Mouse (Mus musculus) embryonic facial prominence, embryonic 11.5 days (tissue): ENCODE measurements around the gene Syne3. TPM values are rescaled to one million over a fixed set of nuclear protein-coding genes. Genes with fewer than 3 reads are reported as not detected.
A peak's percentile ranks its signal among the peaks of the same experiment; 100 is the strongest.

Experiments used
- ATAC-seq: fragments of 200-750 bp; cut with Nextera tagmentation; replicated peaks from 2 replicates; pipeline ENCODE4 v1.8.0; 2017; ENCODE audit warnings: low read depth; ENCODE audit not compliant: insufficient number of reproducible peaks, low FRiP score, low TSS enrichment
- DNase-seq: peaks from one replicate; pipeline ENCODE4 v3.0.0-alpha.2; 2015; ENCODE audit warnings: low spot score
- H3K27ac ChIP-seq: fragments of 300-500 bp; sonication (generic); replicated peaks from 2 replicates; pipeline ENCODE4 v1.5.1; 2014; ENCODE audit warnings: mild to moderate bottlenecking, low read depth, low read length, control low read depth
- H3K27me3 ChIP-seq: fragments of 300-500 bp; sonication (generic); 2 replicates; pipeline ENCODE4 v1.6.1; 2014; ENCODE audit warnings: mild to moderate bottlenecking, low read length, moderate library complexity, mixed read lengths; ENCODE audit not compliant: control insufficient read depth, insufficient read depth
- H3K36me3 ChIP-seq: fragments of 300-500 bp; sonication (generic); replicated peaks from 2 replicates; pipeline ENCODE4 v1.6.1; 2014; ENCODE audit warnings: low read depth, mild to moderate bottlenecking, low read length, moderate library complexity, mixed read lengths; ENCODE audit not compliant: control insufficient read depth, insufficient read depth
- H3K4me1 ChIP-seq: fragments of 300-500 bp; sonication (generic); 2 replicates; pipeline ENCODE4 v1.6.1; 2014; ENCODE audit warnings: low read length, mixed read lengths; ENCODE audit not compliant: control insufficient read depth, insufficient read depth
- H3K4me2 ChIP-seq: fragments of 300-500 bp; sonication (generic); 2 replicates; pipeline ENCODE4 v1.6.1; 2014; ENCODE audit warnings: low read depth, mild to moderate bottlenecking, control low read depth, low read length, moderate library complexity
- H3K4me3 ChIP-seq: fragments of 300-500 bp; sonication (generic); 2 replicates; pipeline ENCODE4 v1.5.1; 2014; ENCODE audit warnings: low read depth, low read length, control low read depth
- H3K9ac ChIP-seq: fragments of 300-500 bp; sonication (generic); replicated peaks from 2 replicates; pipeline ENCODE4 v1.6.1; 2014; ENCODE audit warnings: mild to moderate bottlenecking, control low read depth, low read length
- H3K9me3 ChIP-seq: fragments of 300-500 bp; sonication (generic); replicated peaks from 2 replicates; pipeline ENCODE4 v1.6.1; 2016; ENCODE audit warnings: mild to moderate bottlenecking, low read length, inconsistent platforms, mixed read lengths; ENCODE audit not compliant: control insufficient read depth
- WGBS: fragments of 180-500 bp; shearing (Covaris S2); extraction: QIAGEN DNeasy Blood & Tissue Kit; methylation state at CpG from one replicate; pipeline ENCODE4 v1.1.7; 2014; 5-methylcytosine and 5-hydroxymethylcytosine counted together
- polyA plus RNA-seq: library from polyadenylated mRNA; unstranded; fragments of >200 nt; fragmentation: Nextera tagmentation; extraction: Ambion mirVana; gene quantifications from 2 replicates; pipeline ENCODE4 v1.2.1, GENCODE M21; 2014

The Syne3 gene
- polyA plus RNA-seq, 1 experiment from 2014 or later = 0.39 TPM

DNA sequence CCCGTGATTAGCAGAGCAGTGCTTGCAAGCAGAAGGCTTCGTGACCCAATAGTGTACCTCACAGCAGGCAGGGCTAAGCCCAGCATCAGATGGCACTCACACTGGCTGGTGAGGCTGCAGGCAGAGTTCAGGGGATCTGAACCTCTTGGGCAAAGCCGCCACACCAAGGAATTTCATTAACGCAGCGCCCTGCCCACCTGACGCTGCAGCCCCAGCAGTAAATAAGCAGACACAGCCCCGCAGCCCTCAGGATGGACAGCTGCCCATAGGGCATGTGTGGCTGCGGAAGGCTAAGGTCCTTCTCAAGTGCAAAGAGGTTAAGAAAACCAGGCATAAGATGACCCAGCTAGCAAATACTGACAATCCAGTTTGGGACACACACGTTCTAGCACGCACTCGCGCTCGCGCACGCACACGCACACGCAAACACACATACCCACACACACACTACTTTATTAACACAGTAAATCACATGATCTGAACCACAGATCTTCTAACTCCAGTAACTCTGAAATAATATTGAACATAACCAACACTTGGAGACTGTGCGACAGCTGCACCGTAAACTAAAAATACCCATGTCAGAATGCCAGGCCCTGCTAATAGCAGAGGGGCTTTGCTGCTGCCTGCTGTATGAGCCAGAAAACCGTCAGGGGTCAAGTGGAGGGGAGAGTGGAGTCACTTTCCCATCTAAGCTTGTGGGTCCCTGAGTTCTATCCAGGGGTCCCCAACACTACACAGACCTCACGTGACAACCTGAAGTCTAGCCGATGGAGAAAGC is 30.5 kb downstream of the Syne3 start:
- H3K27ac ChIP-seq = no peak overlapping the region; the same call in 1 of the 2 replicates
- no peaks in the 10 kb centered on the region for H3K27me3 ChIP-seq
- no peak overlapping the region for H3K4me2 ChIP-seq
- peaks cover 2% of the 10 kb centered on the region; the same call in 1 of the 2 replicates for H3K4me1 ChIP-seq
- WGBS = 63% methylated on average over 22 of the region's 22 CpGs
- H3K36me3 ChIP-seq = no peaks in the 10 kb centered on the region
- ATAC-seq = no peak
- H3K4me3 ChIP-seq = no peak overlapping the region
- DNase-seq = no peak
- H3K9me3 ChIP-seq = no peaks in the 10 kb centered on the region
- H3K9ac ChIP-seq = no peak overlapping the region

- no peaks in the 10 kb centered on the region for H3K36me3 ChIP-seq
- H3K27ac ChIP-seq = no peak overlapping the region
- no peak overlapping the region for H3K4me3 ChIP-seq
- no peak for DNase-seq
- H3K9me3 ChIP-seq = no peaks in the 10 kb centered on the region
- no peak overlapping the region for H3K9ac ChIP-seq
- peaks cover 2% of the 10 kb centered on the region; the same call in 1 of the 2 replicates for H3K4me1 ChIP-seq
- no peak overlapping the region for H3K4me2 ChIP-seq
- 13% methylated on average over 9 of the region's 9 CpGs for WGBS
- no peaks in the 10 kb centered on the region for H3K27me3 ChIP-seq
- no peak for ATAC-seq
These were observed 31.2 kb downstream of the Syne3 start for GRCm38 (mm10) chr12:104978420-104978819.

GRCm38 (mm10) chr12:104976903-104977302 is 32.7 kb downstream of the Syne3 start:
- 89% methylated on average over 7 of the region's 7 CpGs for WGBS
- DNase-seq = no peak
- Histone ChIP-seq H3K27me3 (no peaks in the 10 kb centered on the region), H3K36me3 (no peaks in the 10 kb centered on the region), H3K9me3 (no peaks in the 10 kb centered on the region), H3K9ac (no peak overlapping the region), H3K4me2 (no peak overlapping the region), H3K4me3 (no peak overlapping the region), H3K4me1 (no peaks in the 10 kb centered on the region), H3K27ac (no peak overlapping the region)
- ATAC-seq = no peak

DNA sequence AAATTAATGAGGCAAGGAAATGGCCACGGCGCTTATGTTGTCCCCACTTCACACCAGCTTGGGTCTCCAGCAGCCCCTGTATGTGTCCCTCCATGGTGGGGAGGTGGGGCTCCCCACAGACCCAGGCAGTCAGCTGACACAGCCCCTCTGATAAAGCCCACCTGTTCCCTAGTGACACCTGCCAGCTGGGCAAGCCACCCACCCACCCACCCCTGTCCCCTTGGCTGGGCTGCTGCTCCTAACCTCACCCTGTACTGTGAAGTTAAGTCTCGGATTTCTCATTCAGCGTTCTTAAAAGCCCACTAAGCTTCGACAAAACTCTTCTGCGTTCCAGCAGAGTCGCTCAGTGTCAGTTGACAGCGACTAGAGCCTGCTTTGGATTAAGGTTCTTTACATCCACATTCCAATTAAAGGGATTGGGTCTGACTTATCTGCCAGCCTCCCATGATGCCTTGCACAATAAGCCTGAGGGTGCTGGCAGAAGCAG is 33.2 kb downstream of the Syne3 start:
- ATAC-seq (0 out of 2 replicates have a peak, but pooled peaks have one; percentile 37), DNase-seq (no peak)
- no peak overlapping the region for H3K4me3 ChIP-seq
- 55% methylated on average over 8 of the region's 8 CpGs for WGBS
- no peak overlapping the region for H3K9ac ChIP-seq
- no peaks in the 10 kb centered on the region for H3K27me3 ChIP-seq
- no peaks in the 10 kb centered on the region for H3K36me3 ChIP-seq
- no peak overlapping the region for H3K4me2 ChIP-seq
- H3K27ac ChIP-seq = no peak overlapping the region
- no peaks in the 10 kb centered on the region for H3K9me3 ChIP-seq
- no peaks in the 10 kb centered on the region for H3K4me1 ChIP-seq

DNA sequence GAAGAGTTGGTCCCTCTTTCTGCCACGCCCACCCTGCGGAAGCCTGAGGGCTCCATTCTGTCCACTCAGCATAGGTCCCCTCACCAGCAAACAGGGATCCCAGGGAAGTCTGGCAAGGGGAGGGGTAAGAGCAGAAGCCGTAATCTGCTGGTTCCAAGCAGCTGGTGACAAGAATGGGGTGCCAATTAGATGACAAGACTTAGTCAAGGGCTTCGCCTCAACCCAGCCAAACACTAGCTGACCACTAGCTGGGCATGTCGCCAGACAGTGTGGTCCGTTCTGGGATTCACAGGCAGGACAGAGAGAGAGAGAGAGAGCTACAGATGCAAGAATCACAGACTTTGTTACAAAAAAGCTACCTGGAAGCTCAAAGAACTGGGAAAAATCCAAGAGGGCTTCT is 36.7 kb downstream of the Syne3 start:
- Histone ChIP-seq H3K4me3 (no peak overlapping the region), H3K4me1 (no peaks in the 10 kb centered on the region), H3K4me2 (no peak overlapping the region), H3K27me3 (no peaks in the 10 kb centered on the region), H3K9ac (no peak overlapping the region), H3K9me3 (no peaks in the 10 kb centered on the region), H3K27ac (no peak overlapping the region), H3K36me3 (no peaks in the 10 kb centered on the region)
- ATAC-seq (no peak), DNase-seq (no peak)
- 82% methylated on average over 6 of the region's 6 CpGs for WGBS

DNA sequence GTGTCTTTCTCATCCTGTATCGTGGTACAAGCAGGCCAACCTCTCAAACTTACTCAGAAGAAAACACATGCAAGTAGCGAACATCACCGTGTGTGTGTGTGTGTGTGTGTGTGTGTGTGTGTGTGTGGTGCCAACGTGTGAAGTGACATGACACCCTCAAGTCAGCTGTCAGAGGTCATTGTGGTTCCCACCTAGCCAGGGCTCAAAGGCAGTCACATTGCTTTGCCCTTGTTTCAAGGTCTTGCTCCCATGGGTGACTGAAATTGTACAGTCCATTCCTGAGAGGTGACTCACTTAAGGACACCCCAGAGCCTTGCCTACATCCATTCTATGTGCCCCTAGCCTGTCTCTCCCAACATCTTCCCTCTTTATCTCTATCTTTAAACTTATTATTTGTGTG is 40.0 kb downstream of the Syne3 start:
- no peak for DNase-seq
- 80% methylated on average over 4 of the region's 4 CpGs for WGBS

GRCm38 (mm10) chr12:104969177-104969576 is 40.4 kb downstream of the Syne3 start:
- DNase-seq (no peak), ATAC-seq (no peak)
- Histone ChIP-seq H3K36me3 (no peaks in the 10 kb centered on the region), H3K27ac (no peak overlapping the region), H3K9me3 (no peaks in the 10 kb centered on the region), H3K9ac (no peak overlapping the region), H3K4me2 (no peak overlapping the region), H3K27me3 (no peaks in the 10 kb centered on the region), H3K4me1 (no peaks in the 10 kb centered on the region), H3K4me3 (no peak overlapping the region)
- WGBS = 70% methylated on average over 9 of the region's 9 CpGs

More for the DNA sequence above, 40.0 kb downstream of the Syne3 start:
- Histone ChIP-seq H3K4me3 (no peak overlapping the region), H3K27me3 (no peaks in the 10 kb centered on the region), H3K9ac (no peak overlapping the region), H3K9me3 (no peaks in the 10 kb centered on the region), H3K36me3 (no peaks in the 10 kb centered on the region), H3K4me2 (no peak overlapping the region), H3K4me1 (no peaks in the 10 kb centered on the region), H3K27ac (no peak overlapping the region)
- ATAC-seq = no peak
